Mouse (Mus musculus): ENCODE data around the gene Zfp239. TPM values are rescaled to one million over a fixed set of nuclear protein-coding genes. Genes with fewer than 3 reads are reported as not detected.
A peak's percentile ranks its signal among the peaks of the same experiment; 100 is the strongest.

Zfp239 gene
- polyA plus RNA-seq, 1 experiment from 2014 or later, result 12.5 TPM

GRCm38 (mm10) chr6:117903836-117904235 is 41.9 kb downstream of the Zfp239 start:
- H3K27me3 ChIP-seq (ENCODE audit: low read depth, poor library complexity, severe bottlenecking), result no peaks in the 10 kb centered on the region
- H3K36me3 ChIP-seq, result no peaks in the 10 kb centered on the region
- H3K4me1 ChIP-seq, result peaks cover 18% of the 10 kb centered on the region
- no peak for DNase-seq (ENCODE audit: low spot score)
- no peak overlapping the region for H3K4me3 ChIP-seq
- H3K9me3 ChIP-seq (replicated peaks), result no peaks in the 10 kb centered on the region
- 78% methylated on average over 3 of the region's 3 CpGs for WGBS
- no peak overlapping the region for H3K27ac ChIP-seq (replicated peaks)

GRCm38 (mm10) chr6:117905260-117905930 is 43.5 kb downstream of the Zfp239 start:
- Histone ChIP-seq H3K9me3 (replicated peaks) (no peaks in the 10 kb centered on the region), H3K4me1 (peaks cover 32% of the 10 kb centered on the region), H3K4me3 (peak overlapping the region; percentile 86), H3K27me3 (ENCODE audit: low read depth, poor library complexity, severe bottlenecking) (no peaks in the 10 kb centered on the region), H3K27ac (replicated peaks) (peak overlapping the region; percentile 92), H3K36me3 (no peaks in the 10 kb centered on the region)
- WGBS, result 34% methylated on average over 4 of the region's 4 CpGs
- no peak for DNase-seq (ENCODE audit: low spot score)

GRCm38 (mm10) chr6:117906015-117906531 is 44.2 kb downstream of the Zfp239 start:
- Histone ChIP-seq H3K4me3 (peak overlapping the region; percentile 86), H3K9me3 (replicated peaks) (no peaks in the 10 kb centered on the region), H3K27me3 (ENCODE audit: low read depth, poor library complexity, severe bottlenecking) (no peaks in the 10 kb centered on the region), H3K36me3 (no peaks in the 10 kb centered on the region), H3K27ac (replicated peaks) (peak overlapping the region; percentile 92), H3K4me1 (peaks cover 35% of the 10 kb centered on the region)
- WGBS, result under 1% methylated on average over 25 of the region's 25 CpGs
- DNase-seq (ENCODE audit: low spot score), result no peak

- Histone ChIP-seq H3K4me3 (peak overlapping the region; percentile 86), H3K4me1 (peaks cover 35% of the 10 kb centered on the region), H3K36me3 (no peaks in the 10 kb centered on the region), H3K27me3 (ENCODE audit: low read depth, poor library complexity, severe bottlenecking) (no peaks in the 10 kb centered on the region), H3K27ac (replicated peaks) (peak overlapping the region; percentile 92), H3K9me3 (replicated peaks) (no peaks in the 10 kb centered on the region)
- under 1% methylated on average over 65 of the region's 68 CpGs for WGBS
- peak; percentile 98 for DNase-seq (ENCODE audit: low spot score)
Observed at GRCm38 (mm10) chr6:117906590-117907271, 44.8 kb downstream of the Zfp239 start.

- H3K36me3 ChIP-seq, result no peaks in the 10 kb centered on the region
- peaks cover 35% of the 10 kb centered on the region for H3K4me1 ChIP-seq
- H3K27ac ChIP-seq (replicated peaks), result peak overlapping the region; percentile 92
- H3K27me3 ChIP-seq (ENCODE audit: low read depth, poor library complexity, severe bottlenecking), result no peaks in the 10 kb centered on the region
- WGBS, result under 1% methylated on average over 77 of the region's 77 CpGs
- H3K4me3 ChIP-seq, result peak overlapping the region; percentile 86
- DNase-seq (ENCODE audit: low spot score), result peak; percentile 86
- no peaks in the 10 kb centered on the region for H3K9me3 ChIP-seq (replicated peaks)
Observed at GRCm38 (mm10) chr6:117907301-117907978, 45.5 kb downstream of the Zfp239 start.

GRCm38 (mm10) chr6:117907979-117908355 is 46.1 kb downstream of the Zfp239 start:
- Histone ChIP-seq H3K4me1 (peaks cover 35% of the 10 kb centered on the region), H3K36me3 (no peaks in the 10 kb centered on the region), H3K4me3 (peak overlapping the region; percentile 86), H3K27ac (replicated peaks) (peak overlapping the region; percentile 92), H3K9me3 (replicated peaks) (no peaks in the 10 kb centered on the region), H3K27me3 (ENCODE audit: low read depth, poor library complexity, severe bottlenecking) (no peaks in the 10 kb centered on the region)
- no peak for DNase-seq (ENCODE audit: low spot score)
- 0% methylated on average over 26 of the region's 26 CpGs for WGBS

- WGBS, result 1% methylated on average over 14 of the region's 14 CpGs
- H3K9me3 ChIP-seq (replicated peaks), result no peaks in the 10 kb centered on the region
- peak overlapping the region; percentile 86 for H3K4me3 ChIP-seq
- H3K27me3 ChIP-seq (ENCODE audit: low read depth, poor library complexity, severe bottlenecking), result no peaks in the 10 kb centered on the region
- H3K4me1 ChIP-seq, result peaks cover 35% of the 10 kb centered on the region
- H3K27ac ChIP-seq (replicated peaks), result peak overlapping the region; percentile 92
- no peak for DNase-seq (ENCODE audit: low spot score)
- no peaks in the 10 kb centered on the region for H3K36me3 ChIP-seq
Observed at GRCm38 (mm10) chr6:117908424-117908900, 46.6 kb downstream of the Zfp239 start.

- Histone ChIP-seq H3K27ac (replicated peaks) (no peak overlapping the region), H3K36me3 (no peaks in the 10 kb centered on the region), H3K9me3 (replicated peaks) (no peaks in the 10 kb centered on the region), H3K27me3 (ENCODE audit: low read depth, poor library complexity, severe bottlenecking) (no peaks in the 10 kb centered on the region), H3K4me3 (peak overlapping the region; percentile 86), H3K4me1 (peaks cover 39% of the 10 kb centered on the region)
- WGBS, result 84% methylated on average over 6 of the region's 6 CpGs
- no peak for DNase-seq (ENCODE audit: low spot score)
Observed at GRCm38 (mm10) chr6:117910120-117910661, 48.3 kb downstream of the Zfp239 start.

GRCm38 (mm10) chr6:117914541-117914940 is 52.6 kb downstream of the Zfp239 start:
- peaks cover 51% of the 10 kb centered on the region for H3K4me1 ChIP-seq

GRCm38 (mm10) chr6:117916205-117916736 is 54.4 kb downstream of the Zfp239 start:
- Histone ChIP-seq H3K36me3 (peaks cover 28% of the 10 kb centered on the region), H3K4me3 (peak overlapping the region; percentile 79), H3K27me3 (ENCODE audit: low read depth, poor library complexity, severe bottlenecking) (no peaks in the 10 kb centered on the region), H3K9me3 (replicated peaks) (no peaks in the 10 kb centered on the region), H3K27ac (replicated peaks) (peak overlapping the region; percentile 94), H3K4me1 (peaks cover 48% of the 10 kb centered on the region)
- DNase-seq (ENCODE audit: low spot score), result no peak
- 2% methylated on average over 12 of the region's 12 CpGs for WGBS

More at GRCm38 (mm10) chr6:117914541-117914940, 52.6 kb downstream of the Zfp239 start:
- no peak for DNase-seq (ENCODE audit: low spot score)
- Histone ChIP-seq H3K9me3 (replicated peaks) (no peaks in the 10 kb centered on the region), H3K27me3 (ENCODE audit: low read depth, poor library complexity, severe bottlenecking) (no peaks in the 10 kb centered on the region), H3K36me3 (peaks cover 11% of the 10 kb centered on the region), H3K4me3 (no peak overlapping the region), H3K27ac (replicated peaks) (no peak overlapping the region)

- H3K27me3 ChIP-seq (ENCODE audit: low read depth, poor library complexity, severe bottlenecking), result no peaks in the 10 kb centered on the region
- peak overlapping the region; percentile 94 for H3K27ac ChIP-seq (replicated peaks)
- H3K9me3 ChIP-seq (replicated peaks), result no peaks in the 10 kb centered on the region
- peak; percentile 86 for DNase-seq (ENCODE audit: low spot score)
- WGBS, result under 1% methylated on average over 62 of the region's 62 CpGs
- H3K4me1 ChIP-seq, result peaks cover 48% of the 10 kb centered on the region
- H3K4me3 ChIP-seq, result peak overlapping the region; percentile 79
- peaks cover 35% of the 10 kb centered on the region for H3K36me3 ChIP-seq
Observed at GRCm38 (mm10) chr6:117916737-117917426, 55.0 kb downstream of the Zfp239 start.

- Histone ChIP-seq H3K4me1 (peaks cover 48% of the 10 kb centered on the region), H3K36me3 (peaks cover 42% of the 10 kb centered on the region), H3K9me3 (replicated peaks) (no peaks in the 10 kb centered on the region), H3K4me3 (peak overlapping the region; percentile 79), H3K27me3 (ENCODE audit: low read depth, poor library complexity, severe bottlenecking) (no peaks in the 10 kb centered on the region), H3K27ac (replicated peaks) (peak overlapping the region; percentile 94)
- 1% methylated on average over 21 of the region's 21 CpGs for WGBS
- peak; percentile 72 for DNase-seq (ENCODE audit: low spot score)
Observed at GRCm38 (mm10) chr6:117917576-117917975, 55.7 kb downstream of the Zfp239 start.
